Mouse (Mus musculus): Measurements from ENCODE around the gene Ccdc93.

DNA sequence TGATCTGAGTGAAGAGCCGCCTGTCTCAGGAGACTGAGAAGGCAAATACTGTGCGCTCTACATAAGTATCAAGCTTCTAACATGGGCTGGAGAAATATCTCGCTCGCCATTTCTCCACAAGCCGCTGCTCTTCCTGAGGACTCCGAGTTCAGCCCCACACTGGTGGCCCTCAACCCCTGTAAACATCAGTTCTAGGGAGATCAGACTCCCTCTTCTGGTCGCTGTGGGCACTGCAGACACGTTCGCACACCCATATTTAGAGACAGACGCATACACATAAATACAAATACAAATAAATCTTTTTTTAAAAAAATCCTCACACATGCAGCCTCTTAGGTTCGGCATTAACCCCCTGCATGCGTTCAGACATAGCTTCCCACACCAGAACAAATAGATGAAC is 41.3 kb upstream of the Ccdc93 start:
- peak; percentile 30; the same call in 1 of the 2 replicates for TF ChIP-seq CTCF (conservative IDR thresholded peaks at IDR 0.05; ENCODE audit: insufficient read depth, insufficient read length, low read depth, low read length)
- no peak for TF ChIP-seq POLR2A (IDR thresholded peaks at IDR 0.05; ENCODE audit: low read depth, low read length)

Measured in kidney, adult 2 months (tissue).